Mouse (Mus musculus) stomach, embryonic 14.5 days (tissue): ENCODE results near the gene Hist1h1d. TPM values are rescaled to one million over a fixed set of nuclear protein-coding genes. Genes with fewer than 3 reads are reported as not detected.

Experiments used
- ATAC-seq: fragments of 200-750 bp; cut with Nextera tagmentation; 2 replicates; pipeline ENCODE4 v1.8.0; 2017; ENCODE audit warnings: low read depth, moderate TSS enrichment; ENCODE audit not compliant: insufficient number of reproducible peaks, insufficient read depth, low FRiP score
- H3K27ac ChIP-seq: fragments of 300-500 bp; sonication (generic); 2 replicates; pipeline ENCODE4 v1.5.1; 2014; ENCODE audit warnings: mild to moderate bottlenecking, low read length, moderate library complexity, mixed read lengths
- H3K27me3 ChIP-seq: fragments of 300-500 bp; sonication (generic); 2 replicates; pipeline ENCODE4 v1.6.1; 2014; ENCODE audit warnings: low read length, control low read depth, mixed read lengths; ENCODE audit not compliant: control insufficient read depth, insufficient read depth
- H3K36me3 ChIP-seq: fragments of 300-500 bp; sonication (generic); 2 replicates; pipeline ENCODE4 v1.6.1; 2014; ENCODE audit warnings: mild to moderate bottlenecking, control low read depth, low read length, moderate library complexity, mixed read lengths; ENCODE audit not compliant: control insufficient read depth, insufficient read depth
- H3K4me1 ChIP-seq: fragments of 300-500 bp; sonication (generic); 2 replicates; pipeline ENCODE4 v1.6.1; 2014; ENCODE audit warnings: low read length, control low read depth, mixed read lengths; ENCODE audit not compliant: control insufficient read depth, insufficient read depth
- H3K4me2 ChIP-seq: fragments of 300-500 bp; sonication (generic); replicated peaks from 2 replicates; pipeline ENCODE4 v1.6.1; 2014; ENCODE audit warnings: low read depth, low read length, control low read depth
- H3K4me3 ChIP-seq: fragments of 300-500 bp; sonication (generic); 2 replicates; pipeline ENCODE4 v1.5.1; 2014; ENCODE audit warnings: low read depth, low read length, control low read depth
- H3K9ac ChIP-seq: fragments of 300-500 bp; sonication (generic); replicated peaks from 2 replicates; pipeline ENCODE4 v1.6.1; 2014; ENCODE audit warnings: low read depth, mild to moderate bottlenecking, control low read depth, low read length, moderate library complexity, mixed read lengths
- H3K9me3 ChIP-seq: fragments of 300-500 bp; sonication (generic); 2 replicates; pipeline ENCODE4 v1.6.1; 2016; ENCODE audit warnings: low read depth, low read length, control low read depth; ENCODE audit not compliant: control insufficient read depth
- WGBS: fragments of 180-500 bp; shearing (Covaris S2); extraction: QIAGEN DNeasy Blood & Tissue Kit; methylation state at CpG from one replicate; pipeline ENCODE4 v1.1.7; 2014; 5-methylcytosine and 5-hydroxymethylcytosine counted together
- polyA plus RNA-seq: library from polyadenylated mRNA; unstranded; fragments of >200 nt; fragmentation: Nextera tagmentation; extraction: Ambion mirVana; gene quantifications from 2 replicates; pipeline ENCODE4 v1.2.1, GENCODE M21; 2014

Hist1h1d gene
- polyA plus RNA-seq, 1 experiment from 2014 or later = 1.1 TPM

GRCm38 (mm10) chr13:23524654-23525053 lies 28.4 kb upstream of the Hist1h1d start:
- H3K9me3 ChIP-seq = no peaks in the 10 kb centered on the region
- no peak overlapping the region for H3K27ac ChIP-seq
- no peak overlapping the region for H3K9ac ChIP-seq
- 11% methylated on average over 5 of the region's 5 CpGs for WGBS
- H3K27me3 ChIP-seq = no peaks in the 10 kb centered on the region
- peaks cover 5% of the 10 kb centered on the region; the same call in 1 of the 2 replicates for H3K4me1 ChIP-seq
- H3K4me2 ChIP-seq = no peak overlapping the region
- ATAC-seq = no peak
- H3K36me3 ChIP-seq = no peaks in the 10 kb centered on the region
- H3K4me3 ChIP-seq = no peak overlapping the region

DNA sequence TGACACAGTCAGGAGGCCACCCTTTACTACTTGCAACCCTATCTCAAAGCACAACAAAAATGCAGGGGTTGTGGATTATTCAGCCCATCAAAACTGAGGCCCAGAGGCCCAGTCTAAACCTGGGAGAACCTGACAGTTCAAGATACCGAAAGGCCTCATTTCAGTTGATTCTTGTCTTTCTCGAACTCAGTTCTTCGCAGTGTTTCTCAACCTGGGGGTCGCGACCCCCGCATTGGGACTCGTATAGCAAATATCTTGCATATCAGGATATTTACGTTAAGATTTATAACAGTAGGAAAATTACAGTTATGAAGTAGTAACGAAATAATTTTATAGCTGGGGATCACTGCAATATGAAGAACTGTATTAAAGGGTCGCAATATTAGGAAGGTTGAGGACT lies 27.2 kb upstream of the Hist1h1d start:
- H3K4me2 ChIP-seq = peak overlapping the region; percentile 38
- H3K27ac ChIP-seq = no peak overlapping the region
- no peak for ATAC-seq
- H3K36me3 ChIP-seq = no peaks in the 10 kb centered on the region
- H3K9me3 ChIP-seq = no peaks in the 10 kb centered on the region
- peak overlapping the region; percentile 30 for H3K4me3 ChIP-seq
- H3K9ac ChIP-seq = no peak overlapping the region
- H3K27me3 ChIP-seq = no peaks in the 10 kb centered on the region
- H3K4me1 ChIP-seq = peaks cover 5% of the 10 kb centered on the region; the same call in 1 of the 2 replicates
- 1% methylated on average over 10 of the region's 10 CpGs for WGBS

DNA sequence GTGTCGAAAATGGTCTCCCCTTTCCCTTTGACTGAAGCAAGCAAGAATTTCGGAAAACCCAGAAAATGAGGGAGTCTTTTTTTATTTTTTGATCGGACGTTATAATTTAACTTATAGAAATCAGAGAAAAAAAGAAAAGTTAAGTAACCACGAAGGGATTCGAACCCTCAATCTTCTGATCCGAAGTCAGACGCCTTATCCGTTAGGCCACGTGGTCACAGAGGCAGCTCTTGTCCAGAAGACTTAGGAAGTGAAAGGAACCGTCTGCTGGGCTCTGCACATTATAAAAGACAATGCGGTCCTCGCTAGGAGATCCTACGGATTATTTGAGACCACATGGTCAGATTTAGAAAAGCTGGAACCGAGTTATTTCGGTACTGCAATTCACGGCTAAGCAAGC lies 26.8 kb upstream of the Hist1h1d start:
- peak; percentile 44; the same call in 1 of the 2 replicates for ATAC-seq
- peaks cover 5% of the 10 kb centered on the region; the same call in 1 of the 2 replicates for H3K4me1 ChIP-seq
- H3K27me3 ChIP-seq = no peaks in the 10 kb centered on the region
- H3K4me3 ChIP-seq = peak overlapping the region; percentile 30
- H3K4me2 ChIP-seq = peak overlapping the region; percentile 38
- H3K27ac ChIP-seq = 0 out of 2 replicates have a peak overlapping the region, but pooled peaks have one; percentile 29
- no peaks in the 10 kb centered on the region for H3K9me3 ChIP-seq
- no peaks in the 10 kb centered on the region for H3K36me3 ChIP-seq
- WGBS = under 1% methylated on average over 17 of the region's 17 CpGs
- no peak overlapping the region for H3K9ac ChIP-seq

- Histone ChIP-seq H3K9me3 (no peaks in the 10 kb centered on the region), H3K4me3 (0 out of 2 replicates have a peak overlapping the region, but pooled peaks have one; percentile 53), H3K27ac (no peak overlapping the region), H3K36me3 (no peaks in the 10 kb centered on the region), H3K9ac (no peak overlapping the region), H3K27me3 (no peaks in the 10 kb centered on the region), H3K4me2 (peak overlapping the region; percentile 55), H3K4me1 (peaks cover 5% of the 10 kb centered on the region)
- ATAC-seq = no peak
- 75% methylated on average over 5 of the region's 5 CpGs for WGBS
Observed at GRCm38 (mm10) chr13:23529005-23529404, 24.1 kb upstream of the Hist1h1d start.

- H3K4me3 ChIP-seq = peak overlapping the region; percentile 53
- H3K27me3 ChIP-seq = no peaks in the 10 kb centered on the region
- WGBS = 9% methylated on average over 2 of the region's 2 CpGs
- no peak for ATAC-seq
- H3K36me3 ChIP-seq = no peaks in the 10 kb centered on the region
- peaks cover 5% of the 10 kb centered on the region for H3K4me1 ChIP-seq
- H3K4me2 ChIP-seq = peak overlapping the region; percentile 55
- peak overlapping the region; percentile 57 for H3K9ac ChIP-seq
- peak overlapping the region; percentile 97 for H3K27ac ChIP-seq
- no peaks in the 10 kb centered on the region for H3K9me3 ChIP-seq
Observed at GRCm38 (mm10) chr13:23529480-23530165, 23.4 kb upstream of the Hist1h1d start.

DNA sequence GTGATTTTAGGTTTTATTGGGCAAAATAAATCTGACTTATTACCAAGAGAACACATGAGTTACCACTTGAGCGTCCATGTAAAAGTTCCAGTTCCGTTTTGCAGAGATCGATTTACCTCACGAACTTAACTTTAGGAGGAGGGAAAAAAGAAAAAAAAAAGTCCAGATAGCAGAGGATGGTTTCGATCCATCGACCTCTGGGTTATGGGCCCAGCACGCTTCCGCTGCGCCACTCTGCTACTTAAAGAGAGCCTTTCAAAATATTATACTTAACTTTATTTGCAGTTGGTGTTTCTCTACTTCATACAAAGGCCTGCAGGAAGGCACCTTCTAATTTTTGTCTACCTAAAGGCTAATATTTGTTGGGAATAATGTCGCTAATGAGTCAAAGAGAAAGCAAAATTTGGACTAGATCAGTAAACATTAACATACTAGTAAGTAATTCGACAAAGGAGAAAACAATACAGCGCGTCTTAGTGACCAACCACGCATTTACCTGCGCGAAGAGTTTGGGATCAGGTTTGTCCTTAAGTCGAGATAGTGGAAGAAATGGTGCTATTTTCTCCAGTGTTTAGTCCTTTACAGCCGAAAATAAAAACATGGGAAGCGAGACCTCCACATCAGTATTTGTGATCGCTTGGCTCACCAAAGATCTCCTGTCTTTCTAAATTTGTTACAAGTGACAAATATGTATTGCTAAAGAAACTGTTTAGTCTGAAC lies 22.7 kb upstream of the Hist1h1d start:
- ATAC-seq = no peak
- H3K36me3 ChIP-seq = no peaks in the 10 kb centered on the region
- H3K4me3 ChIP-seq = peak overlapping the region; percentile 53
- no peaks in the 10 kb centered on the region for H3K27me3 ChIP-seq
- peak overlapping the region; percentile 57 for H3K9ac ChIP-seq
- H3K9me3 ChIP-seq = no peaks in the 10 kb centered on the region
- peak overlapping the region; percentile 55 for H3K4me2 ChIP-seq
- WGBS = under 1% methylated on average over 20 of the region's 20 CpGs
- H3K27ac ChIP-seq = peak overlapping the region; percentile 97
- H3K4me1 ChIP-seq = peaks cover 5% of the 10 kb centered on the region

GRCm38 (mm10) chr13:23530901-23531875 lies 21.9 kb upstream of the Hist1h1d start, which contains the start of gene Hist1h4h:
Gene Hist1h4h (plus strand): TSS chr13:23531050.
- H3K4me3 ChIP-seq = peak within 1 kb of the TSS; percentile 53
- peak within 1 kb of the TSS; percentile 70 for H3K9ac ChIP-seq
- WGBS = under 1% methylated on average over 53 of the region's 70 CpGs
- ATAC-seq = peak; percentile 77
- H3K9me3 ChIP-seq = no peaks in the 10 kb centered on the region
- H3K27me3 ChIP-seq = no peaks in the 10 kb centered on the region
- H3K36me3 ChIP-seq = no peaks in the 10 kb centered on the region
- H3K27ac ChIP-seq = peak within 1 kb of the TSS; percentile 97
- H3K4me1 ChIP-seq = peaks cover 5% of the 10 kb centered on the region
- H3K4me2 ChIP-seq = peak within 1 kb of the TSS; percentile 55
